Mouse (Mus musculus): ENCODE data around the gene R3hdm1. TPM values are rescaled to one million over a fixed set of nuclear protein-coding genes. Genes with fewer than 3 reads are reported as not detected.

Gene R3hdm1
- polyA plus RNA-seq (2014; fragmentation: Illumina TruSeq; extraction: RNeasy Lipid Tissue Mini Kit (QIAGEN cat#74804); ENCODE audit: low read depth, low replicate concordance), result 271 TPM

DNA sequence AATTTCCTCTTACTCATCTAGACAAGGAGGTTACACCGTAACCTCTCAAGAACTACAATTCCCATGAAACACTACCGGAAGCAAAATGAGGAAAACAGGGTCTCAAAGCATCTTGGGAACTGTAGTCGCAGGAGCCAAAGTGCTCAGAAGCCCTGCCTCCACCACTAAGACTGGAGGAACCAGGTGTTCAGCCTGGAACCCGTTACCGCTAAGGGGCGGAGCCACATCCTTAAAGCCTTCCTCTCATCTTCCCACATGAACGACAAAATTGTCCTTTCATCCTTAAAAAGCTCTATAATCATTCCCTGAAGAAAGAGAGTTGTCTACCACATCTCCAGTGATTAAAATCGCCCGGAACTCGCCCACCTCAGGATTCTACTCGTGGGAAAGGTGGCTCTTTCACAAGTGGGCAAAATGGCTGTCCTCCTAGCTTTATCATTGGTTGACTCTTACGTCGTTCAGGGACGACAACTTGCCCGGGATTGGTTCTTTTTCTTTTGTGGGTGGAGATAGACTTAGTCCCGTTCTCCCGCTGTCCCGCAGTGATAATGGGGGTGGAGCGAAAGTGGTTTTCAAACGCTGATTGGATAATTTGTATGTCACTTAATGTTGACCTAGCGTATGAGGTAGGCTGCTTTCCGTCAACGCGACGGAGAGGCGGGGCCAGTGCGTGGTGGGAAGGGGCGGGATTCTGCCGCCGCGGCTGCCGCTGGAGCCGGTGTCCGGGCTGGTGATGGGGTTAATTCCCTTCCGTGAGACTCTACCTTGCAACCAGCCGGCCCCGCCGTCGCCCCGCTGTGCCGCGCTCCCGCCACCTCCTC lies at the start of gene R3hdm1, which contains the start of gene Zranb3:
Gene R3hdm1, plus strand, starts transcription at position 661 of the 821 bp plus-strand sequence.
Gene Zranb3, minus strand, starts transcription at position 407 of the 821 bp plus-strand sequence.

GRCm38 (mm10) chr1:128243627-128243995 lies 140.5 kb downstream of the R3hdm1 start, which contains the start of gene Ubxn4:
Gene Ubxn4, plus strand, starts transcription at chr1:128243964.

Other genes starting within 250 kb of the R3hdm1 start
- gene Map3k19, start 248.3 kb upstream of the R3hdm1 start, polyA plus RNA-seq (2014; fragmentation: Illumina TruSeq; extraction: RNeasy Lipid Tissue Mini Kit (QIAGEN cat#74804); ENCODE audit: low read depth, low replicate concordance), result not detected
- 85.4 TPM for gene Rab3gap1, start 234.5 kb upstream of the R3hdm1 start, polyA plus RNA-seq (2014; fragmentation: Illumina TruSeq; extraction: RNeasy Lipid Tissue Mini Kit (QIAGEN cat#74804); ENCODE audit: low read depth, low replicate concordance)
- gene Zranb3, start 254 bp upstream of the R3hdm1 start, polyA plus RNA-seq (2014; fragmentation: Illumina TruSeq; extraction: RNeasy Lipid Tissue Mini Kit (QIAGEN cat#74804); ENCODE audit: low read depth, low replicate concordance), result 4.1 TPM
- 216 TPM for gene Ubxn4, start 140.7 kb downstream of the R3hdm1 start, polyA plus RNA-seq (2014; fragmentation: Illumina TruSeq; extraction: RNeasy Lipid Tissue Mini Kit (QIAGEN cat#74804); ENCODE audit: low read depth, low replicate concordance)
- not detected for gene Lct, start 225.0 kb downstream of the R3hdm1 start, polyA plus RNA-seq (2014; fragmentation: Illumina TruSeq; extraction: RNeasy Lipid Tissue Mini Kit (QIAGEN cat#74804); ENCODE audit: low read depth, low replicate concordance)

Data from adrenal gland, adult 10 weeks (tissue).